Mouse (Mus musculus) G1E (cell line): Measurements from ENCODE around the gene Rassf1.

Experiments
- CTCF ChIP-seq: IDR thresholded peaks from 2 replicates; pipeline ENCODE4 v1.5.1; 2012; ENCODE audit warnings: low read depth, low read length, inconsistent platforms, mixed read lengths
- POLR2AphosphoS5 ChIP-seq: IDR thresholded peaks from 2 replicates; pipeline ENCODE4 v1.6.1; 2012; ENCODE audit warnings: low read depth, low read length, inconsistent platforms; ENCODE audit not compliant: insufficient replicate concordance
- TAL1 ChIP-seq: conservative IDR thresholded peaks from 2 replicates; pipeline ENCODE4 v1.6.1; 2012; ENCODE audit warnings: low read depth, low read length, inconsistent platforms, mixed read lengths

- TF ChIP-seq CTCF = no peak
- TF ChIP-seq TAL1 = no peak
- no peak for TF ChIP-seq POLR2AphosphoS5
Observed at GRCm38 (mm10) chr9:107605041-107605661, 53.8 kb downstream of the Rassf1 start.
